Mouse (Mus musculus) spleen, postnatal 10 days (tissue): Measurements from ENCODE around the gene Mcrip2.
A peak's percentile ranks its signal among the peaks of the same experiment; 100 is the strongest.

Experiments
- DNase-seq, 2 experiments: peaks; one replicate each; pipeline ENCODE4 v3.0.0; 2021 to 2022; ENCODE audit warnings: low spot score in 2 of 2

Mcrip2 gene

GRCm38 (mm10) chr17:25835301-25835700, 33.3 kb downstream of the Mcrip2 start:
- no peak for DNase-seq

GRCm38 (mm10) chr17:25834595-25835222, 33.9 kb downstream of the Mcrip2 start:
- DNase-seq, result no peak

- no peak for DNase-seq
Measured at GRCm38 (mm10) chr17:25833961-25834594, 34.5 kb downstream of the Mcrip2 start.

- DNase-seq, result peak in 1 of 2 experiments; percentile 76
Measured at GRCm38 (mm10) chr17:25833291-25833663, 35.3 kb downstream of the Mcrip2 start, which contains the start of gene Stub1. TSS of gene Stub1 (minus strand) at chr17:25833404.

- peak; percentile 99 to 100 for DNase-seq
Measured at GRCm38 (mm10) chr17:25832436-25833290, 35.9 kb downstream of the Mcrip2 start.

- DNase-seq, result peak in 1 of 2 experiments; percentile 56
Measured at GRCm38 (mm10) chr17:25831451-25832281, 36.9 kb downstream of the Mcrip2 start.

- no peak for DNase-seq
Measured at GRCm38 (mm10) chr17:25830806-25831431, 37.6 kb downstream of the Mcrip2 start.

GRCm38 (mm10) chr17:25830200-25830753, 38.3 kb downstream of the Mcrip2 start:
- DNase-seq, result no peak

GRCm38 (mm10) chr17:25829558-25830017, 39.0 kb downstream of the Mcrip2 start:
- no peak for DNase-seq

- DNase-seq, result peak; percentile 61 to 78
Measured at GRCm38 (mm10) chr17:25828712-25829557, 39.6 kb downstream of the Mcrip2 start, which contains the start of gene Jmjd8. TSS of gene Jmjd8 (plus strand) at chr17:25828867.

GRCm38 (mm10) chr17:25828223-25828594, 40.4 kb downstream of the Mcrip2 start:
- no peak for DNase-seq

GRCm38 (mm10) chr17:25827546-25828222, 40.9 kb downstream of the Mcrip2 start:
- DNase-seq, result no peak

GRCm38 (mm10) chr17:25827011-25827410, 41.6 kb downstream of the Mcrip2 start:
- DNase-seq, result no peak

- no peak for DNase-seq
Measured at GRCm38 (mm10) chr17:25825984-25826570, 42.5 kb downstream of the Mcrip2 start.

GRCm38 (mm10) chr17:25825311-25825710, 43.3 kb downstream of the Mcrip2 start:
- no peak for DNase-seq

GRCm38 (mm10) chr17:25824362-25825142, 44.0 kb downstream of the Mcrip2 start:
- DNase-seq, result peak in 1 of 2 experiments; percentile 22

- DNase-seq, result peak; percentile 73 to 80
Measured at GRCm38 (mm10) chr17:25823452-25823851, 45.1 kb downstream of the Mcrip2 start, which contains the start of gene Wdr24. TSS of gene Wdr24 (plus strand) at chr17:25823627.
